Mouse (Mus musculus) ES-E14 (cell line): ENCODE measurements around the gene Lrrc15.

ENCODE experiments used
- CHD2 ChIP-seq: IDR thresholded peaks from 2 replicates; pipeline ENCODE4 v1.6.1; 2014; ENCODE audit warnings: mild to moderate bottlenecking, low read depth, low read length, inconsistent platforms
- MAFK ChIP-seq: IDR thresholded peaks from 2 replicates; pipeline ENCODE4 v1.6.1; 2014; ENCODE audit warnings: mild to moderate bottlenecking, low read depth, low read length, inconsistent platforms; ENCODE audit not compliant: insufficient read depth

DNA sequence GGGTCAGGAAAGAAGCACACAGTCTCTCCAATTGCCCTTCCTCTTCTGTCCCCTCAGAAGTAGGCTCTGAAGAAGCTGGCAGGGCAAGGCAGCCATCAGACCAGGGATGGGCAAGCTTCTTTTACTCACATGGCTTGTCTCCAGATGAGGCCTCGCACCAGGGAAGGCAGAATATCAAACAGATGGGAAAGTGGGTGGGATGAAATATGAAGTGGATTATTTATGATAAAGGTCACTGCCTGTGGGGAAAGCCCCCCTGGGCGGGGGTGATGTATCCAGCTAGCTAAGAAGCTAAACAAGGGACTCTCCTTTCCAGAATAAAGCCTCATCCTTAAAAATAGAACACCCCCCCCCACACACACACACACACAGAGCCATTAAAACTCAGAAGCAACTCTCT is 47.5 kb downstream of the Lrrc15 start:
- no peak for TF ChIP-seq CHD2
- TF ChIP-seq MAFK = no peak
